Mouse (Mus musculus) myocyte (in vitro differentiated cells): ENCODE measurements at regions not wholly inside any gene's neighbourhood (a gene's known extent, or its start where the extent isn't known, plus 50 kb on each side); places are given as distances from the start of the nearest gene placed in this dataset.
A peak's percentile ranks its signal among the peaks of the same experiment; 100 is the strongest.
"Not testable (repeated sequence)": the region's sequence is repeated elsewhere in the genome, so short reads cannot be mapped to it uniquely, and the experiment has no call there.

ENCODE experiments used
- H3K27me3 ChIP-seq: one replicate; pipeline ENCODE4 v1.6.1; 2011; ENCODE audit not compliant: control insufficient read depth, insufficient read depth, insufficient read length
- H3K36me3 ChIP-seq: one replicate; pipeline ENCODE4 v1.6.1; 2011; ENCODE audit not compliant: control insufficient read depth, insufficient read depth
- H3K4me2 ChIP-seq: one replicate; pipeline ENCODE4 v1.6.1; 2011; ENCODE audit warnings: low read depth, control low read depth
- H3K4me3 ChIP-seq: one replicate; pipeline ENCODE4 v1.5.1; 2011; ENCODE audit warnings: mild to moderate bottlenecking, control low read depth, moderate library complexity
- H3K79me2 ChIP-seq: one replicate; pipeline ENCODE4 v1.6.1; 2011; ENCODE audit not compliant: control insufficient read depth, insufficient read depth
- H3ac ChIP-seq: one replicate; pipeline ENCODE4 v1.6.1; 2011; ENCODE audit not compliant: control insufficient read depth, insufficient read length
- CEBPB ChIP-seq: IDR thresholded peaks from 2 replicates; pipeline ENCODE4 v1.6.1; 2011; ENCODE audit warnings: mild to moderate bottlenecking, moderate library complexity; ENCODE audit not compliant: poor library complexity, insufficient read depth, severe bottlenecking
- E2F4 ChIP-seq: IDR thresholded peaks from one replicate; pipeline ENCODE4 v1.6.1; 2011; ENCODE audit warnings: mild to moderate bottlenecking, control low read depth, moderate library complexity; ENCODE audit not compliant: insufficient read depth
- MAX ChIP-seq: IDR thresholded peaks from one replicate; pipeline ENCODE4 v1.6.1; 2011; ENCODE audit warnings: low read depth, mild to moderate bottlenecking, control low read depth
- MYOD1 ChIP-seq, 3 experiments: IDR thresholded peaks; one replicate each; pipeline ENCODE4 v1.6.1; 2011; ENCODE audit warnings: control low read depth in 2 of 3, low read depth in 2 of 3, mild to moderate bottlenecking in 2 of 3, moderate library complexity in 1 of 3; ENCODE audit not compliant: insufficient read length in 2 of 3, control insufficient read depth in 1 of 3
- MYOG ChIP-seq, 3 experiments: IDR thresholded peaks; one replicate each; pipeline ENCODE4 v1.6.1; 2011; ENCODE audit warnings: control low read depth in 2 of 3, low read depth in 2 of 3, mild to moderate bottlenecking in 2 of 3; ENCODE audit not compliant: insufficient read length in 2 of 3, control insufficient read depth in 1 of 3, insufficient read depth in 1 of 3
- POLR2A ChIP-seq: IDR thresholded peaks from one replicate; pipeline ENCODE4 v1.6.1; 2011; ENCODE audit warnings: low read depth, mild to moderate bottlenecking, control low read depth, moderate library complexity; ENCODE audit not compliant: insufficient read length
- POLR2AphosphoS2 ChIP-seq: IDR thresholded peaks from one replicate; pipeline ENCODE4 v1.6.1; 2011; ENCODE audit warnings: low read depth, control low read depth; ENCODE audit not compliant: insufficient read length
- REST ChIP-seq: IDR thresholded peaks from one replicate; pipeline ENCODE4 v1.6.1; 2011; ENCODE audit warnings: mild to moderate bottlenecking, control low read depth, moderate library complexity; ENCODE audit not compliant: insufficient read depth, insufficient read length
- SRF ChIP-seq: IDR thresholded peaks from one replicate; pipeline ENCODE4 v1.6.1; 2011; ENCODE audit warnings: low read depth; ENCODE audit not compliant: control insufficient read depth, insufficient read length
- TCF12 ChIP-seq: IDR thresholded peaks from one replicate; pipeline ENCODE4 v1.6.1; 2011; ENCODE audit warnings: mild to moderate bottlenecking, control low read depth; ENCODE audit not compliant: poor library complexity, insufficient read depth, severe bottlenecking
- TCF3 ChIP-seq: IDR thresholded peaks from one replicate; pipeline ENCODE4 v1.6.1; 2011; ENCODE audit warnings: low read depth, control low read depth; ENCODE audit not compliant: insufficient read length
- USF1 ChIP-seq: IDR thresholded peaks from one replicate; pipeline ENCODE4 v1.6.1; 2011; ENCODE audit warnings: low read depth, mild to moderate bottlenecking, control low read depth, moderate library complexity

GRCm38 (mm10) chr10:96232889-96233288 lies 96.5 kb downstream of the Gm5426 start:
- Histone ChIP-seq H3K79me2 (no peaks in the 10 kb centered on the region), H3ac (no peak overlapping the region), H3K27me3 (no peaks in the 10 kb centered on the region), H3K36me3 (no peaks in the 10 kb centered on the region), H3K4me3 (no peak overlapping the region), H3K4me2 (no peak overlapping the region)
- TF ChIP-seq MYOG (IDR thresholded peaks at IDR 0.05; ENCODE audit: control insufficient read depth in 1 of 3, insufficient read depth in 1 of 3, insufficient read length in 2 of 3, low read depth in 2 of 3) (no peak), REST (no peak), E2F4 (no peak), POLR2A (no peak), POLR2AphosphoS2 (no peak), TCF3 (no peak), MAX (no peak), SRF (no peak), USF1 (no peak), TCF12 (no peak), MYOD1 (IDR thresholded peaks at IDR 0.05; ENCODE audit: control insufficient read depth in 1 of 3, insufficient read length in 2 of 3, low read depth in 2 of 3) (no peak), CEBPB (no peak)

GRCm38 (mm10) chr10:96234564-96235412 lies 98.4 kb downstream of the Gm5426 start:
- Histone ChIP-seq H3K27me3 (no peaks in the 10 kb centered on the region), H3K79me2 (no peaks in the 10 kb centered on the region), H3K4me3 (no peak overlapping the region), H3K36me3 (no peaks in the 10 kb centered on the region), H3ac (no peak overlapping the region), H3K4me2 (no peak overlapping the region)
- TF ChIP-seq POLR2AphosphoS2 = no peak

- peak; percentile 14 for TF ChIP-seq SRF
Observed at GRCm38 (mm10) chr10:96236031-96236430, 99.6 kb downstream of the Gm5426 start.

GRCm38 (mm10) chr10:96236777-96237373 lies 100.5 kb downstream of the Gm5426 start:
- no peak overlapping the region for H3ac ChIP-seq
- peak overlapping the region; percentile 77 for H3K4me2 ChIP-seq
- no peaks in the 10 kb centered on the region for H3K79me2 ChIP-seq
- no peak overlapping the region for H3K4me3 ChIP-seq
- TF ChIP-seq SRF (no peak), MYOG (IDR thresholded peaks at IDR 0.05; ENCODE audit: control insufficient read depth in 1 of 3, insufficient read depth in 1 of 3, insufficient read length in 2 of 3, low read depth in 2 of 3) (no peak), MAX (no peak), REST (no peak), MYOD1 (IDR thresholded peaks at IDR 0.05; ENCODE audit: control insufficient read depth in 1 of 3, insufficient read length in 2 of 3, low read depth in 2 of 3) (no peak), TCF3 (no peak), CEBPB (no peak), POLR2A (no peak), TCF12 (no peak), E2F4 (no peak), POLR2AphosphoS2 (no peak), USF1 (no peak)
- no peaks in the 10 kb centered on the region for H3K36me3 ChIP-seq
- no peaks in the 10 kb centered on the region for H3K27me3 ChIP-seq

More at GRCm38 (mm10) chr10:96236031-96236430, 99.6 kb downstream of the Gm5426 start:
- H3K4me2 ChIP-seq, H3K27me3 ChIP-seq, H3K36me3 ChIP-seq, H3K79me2 ChIP-seq, H3K4me3 ChIP-seq, H3ac ChIP-seq: not testable (repeated sequence)

- H3K4me3 ChIP-seq = no peak overlapping the region
- H3K79me2 ChIP-seq = no peaks in the 10 kb centered on the region
- H3K4me2 ChIP-seq = peak overlapping the region; percentile 77
- no peaks in the 10 kb centered on the region for H3K36me3 ChIP-seq
- H3K27me3 ChIP-seq = no peaks in the 10 kb centered on the region
- 0 out of 2 replicates have a peak, but pooled peaks have one; percentile 22 for TF ChIP-seq CEBPB
- TF ChIP-seq TCF12 = no peak
- H3ac ChIP-seq = no peak overlapping the region
Observed at GRCm38 (mm10) chr10:96237572-96238130, 101.2 kb downstream of the Gm5426 start.
